Mouse (Mus musculus): Measurements from ENCODE around the gene Tial1. TPM values are rescaled to one million over a fixed set of nuclear protein-coding genes. Genes with fewer than 3 reads are reported as not detected.

Gene Tial1
- polyA plus RNA-seq, 1 experiment from 2014 or later, result 28.5 TPM

- Histone ChIP-seq H3K9ac (no peak overlapping the region), H3K4me2 (replicated peaks) (peak overlapping the region; percentile 99), H3K9me3 (replicated peaks) (no peaks in the 10 kb centered on the region), H3K27ac (replicated peaks) (no peak overlapping the region), H3K4me1 (peaks cover 21% of the 10 kb centered on the region), H3K36me3 (no peaks in the 10 kb centered on the region), H3K27me3 (peaks cover 69% of the 10 kb centered on the region), H3K4me3 (replicated peaks) (no peak overlapping the region)
- 65% methylated on average over 6 of the region's 6 CpGs for WGBS
- ATAC-seq (ENCODE audit: insufficient number of reproducible peaks, low FRiP score, low TSS enrichment, low read depth), result no peak
Observed at GRCm38 (mm10) chr7:128416664-128417063, 44.9 kb downstream of the Tial1 start.

GRCm38 (mm10) chr7:128414433-128414832 is 47.1 kb downstream of the Tial1 start:
- H3K4me1 ChIP-seq, result peaks cover 21% of the 10 kb centered on the region
- no peak overlapping the region for H3K4me3 ChIP-seq (replicated peaks)
- no peak overlapping the region for H3K9ac ChIP-seq
- H3K27ac ChIP-seq (replicated peaks), result no peak overlapping the region
- H3K36me3 ChIP-seq, result no peaks in the 10 kb centered on the region
- 52% methylated on average over 8 of the region's 8 CpGs for WGBS
- no peak overlapping the region for H3K4me2 ChIP-seq (replicated peaks)
- ATAC-seq (ENCODE audit: insufficient number of reproducible peaks, low FRiP score, low TSS enrichment, low read depth), result no peak
- H3K9me3 ChIP-seq (replicated peaks), result no peaks in the 10 kb centered on the region
- peaks cover 50% of the 10 kb centered on the region for H3K27me3 ChIP-seq

- H3K4me1 ChIP-seq, result peaks cover 4% of the 10 kb centered on the region
- no peak overlapping the region for H3K27ac ChIP-seq (replicated peaks)
- no peak overlapping the region for H3K4me3 ChIP-seq (replicated peaks)
- peaks cover 32% of the 10 kb centered on the region for H3K27me3 ChIP-seq
- no peak for ATAC-seq (ENCODE audit: insufficient number of reproducible peaks, low FRiP score, low TSS enrichment, low read depth)
- no peaks in the 10 kb centered on the region for H3K9me3 ChIP-seq (replicated peaks)
- H3K36me3 ChIP-seq, result no peaks in the 10 kb centered on the region
- WGBS, result 64% methylated on average over 10 of the region's 10 CpGs
- H3K9ac ChIP-seq, result no peak overlapping the region
- no peak overlapping the region for H3K4me2 ChIP-seq (replicated peaks)
Observed at GRCm38 (mm10) chr7:128412071-128412833, 49.3 kb downstream of the Tial1 start.

DNA sequence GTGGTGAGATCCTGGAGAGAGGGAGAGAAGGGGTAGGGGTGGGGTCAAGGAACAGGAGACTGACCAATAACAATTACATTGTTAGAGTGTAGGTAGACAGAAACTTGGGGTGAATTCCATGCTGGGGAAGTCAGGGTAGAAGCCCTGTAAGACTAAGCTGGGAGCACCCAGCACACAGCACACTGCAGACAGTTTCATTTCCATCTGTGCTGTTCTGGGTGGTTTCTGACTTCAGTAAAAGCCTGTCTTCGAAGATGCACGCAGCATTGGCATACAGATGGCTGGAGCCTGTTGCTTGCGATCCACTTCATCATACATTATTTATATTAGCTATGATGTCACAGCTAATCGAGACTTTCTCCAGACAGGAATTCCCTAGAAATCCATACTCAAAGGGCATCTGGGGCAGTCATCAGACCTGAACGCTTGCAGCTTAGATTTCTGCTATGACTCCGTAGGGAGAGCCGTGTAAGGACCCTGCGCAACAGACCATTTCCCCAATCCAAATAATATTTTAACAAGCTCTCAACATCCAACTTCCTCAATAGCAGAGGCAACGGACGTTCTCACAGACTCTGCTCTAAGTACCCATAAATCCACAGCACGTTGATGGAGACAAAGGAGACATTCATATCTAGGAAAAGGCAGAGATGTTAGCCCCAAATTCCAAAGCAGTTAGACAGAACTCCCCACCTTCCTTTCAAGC is 50.7 kb downstream of the Tial1 start:
- Histone ChIP-seq H3K9ac (no peak overlapping the region), H3K27ac (replicated peaks) (no peak overlapping the region), H3K27me3 (peaks cover 18% of the 10 kb centered on the region), H3K36me3 (no peaks in the 10 kb centered on the region), H3K4me3 (replicated peaks) (no peak overlapping the region), H3K4me2 (replicated peaks) (no peak overlapping the region), H3K9me3 (replicated peaks) (no peaks in the 10 kb centered on the region), H3K4me1 (no peaks in the 10 kb centered on the region)
- 61% methylated on average over 11 of the region's 11 CpGs for WGBS
- ATAC-seq (ENCODE audit: insufficient number of reproducible peaks, low FRiP score, low TSS enrichment, low read depth), result no peak

- Histone ChIP-seq H3K27ac (replicated peaks) (no peak overlapping the region), H3K9me3 (replicated peaks) (no peaks in the 10 kb centered on the region)
Observed at GRCm38 (mm10) chr7:128408265-128408664, 53.3 kb downstream of the Tial1 start.

GRCm38 (mm10) chr7:128403988-128404387 is 57.5 kb downstream of the Tial1 start:
- WGBS, result 87% methylated on average over 6 of the region's 6 CpGs
- H3K36me3 ChIP-seq, result no peaks in the 10 kb centered on the region
- no peaks in the 10 kb centered on the region for H3K9me3 ChIP-seq (replicated peaks)
- no peak overlapping the region for H3K27ac ChIP-seq (replicated peaks)
- ATAC-seq (ENCODE audit: insufficient number of reproducible peaks, low FRiP score, low TSS enrichment, low read depth), result no peak
- no peak overlapping the region for H3K4me3 ChIP-seq (replicated peaks)
- H3K4me2 ChIP-seq (replicated peaks), result no peak overlapping the region
- H3K27me3 ChIP-seq, result no peaks in the 10 kb centered on the region
- no peak overlapping the region for H3K9ac ChIP-seq
- H3K4me1 ChIP-seq, result no peaks in the 10 kb centered on the region

More at GRCm38 (mm10) chr7:128408265-128408664, 53.3 kb downstream of the Tial1 start:
- Histone ChIP-seq H3K4me3 (replicated peaks) (no peak overlapping the region), H3K27me3 (no peaks in the 10 kb centered on the region), H3K4me2 (replicated peaks) (no peak overlapping the region), H3K36me3 (no peaks in the 10 kb centered on the region), H3K9ac (no peak overlapping the region), H3K4me1 (no peaks in the 10 kb centered on the region)
- WGBS, result 70% methylated on average over 5 of the region's 5 CpGs
- ATAC-seq (ENCODE audit: insufficient number of reproducible peaks, low FRiP score, low TSS enrichment, low read depth), result no peak

- no peaks in the 10 kb centered on the region for H3K4me1 ChIP-seq
- H3K9me3 ChIP-seq (replicated peaks), result no peaks in the 10 kb centered on the region
- no peak overlapping the region for H3K4me3 ChIP-seq (replicated peaks)
- no peak overlapping the region for H3K9ac ChIP-seq
- 75% methylated on average over 6 of the region's 6 CpGs for WGBS
- no peaks in the 10 kb centered on the region for H3K36me3 ChIP-seq
- no peaks in the 10 kb centered on the region for H3K27me3 ChIP-seq
- no peak overlapping the region for H3K4me2 ChIP-seq (replicated peaks)
- ATAC-seq (ENCODE audit: insufficient number of reproducible peaks, low FRiP score, low TSS enrichment, low read depth), result no peak
- no peak overlapping the region for H3K27ac ChIP-seq (replicated peaks)
Observed at GRCm38 (mm10) chr7:128403586-128403985, 57.9 kb downstream of the Tial1 start.

DNA sequence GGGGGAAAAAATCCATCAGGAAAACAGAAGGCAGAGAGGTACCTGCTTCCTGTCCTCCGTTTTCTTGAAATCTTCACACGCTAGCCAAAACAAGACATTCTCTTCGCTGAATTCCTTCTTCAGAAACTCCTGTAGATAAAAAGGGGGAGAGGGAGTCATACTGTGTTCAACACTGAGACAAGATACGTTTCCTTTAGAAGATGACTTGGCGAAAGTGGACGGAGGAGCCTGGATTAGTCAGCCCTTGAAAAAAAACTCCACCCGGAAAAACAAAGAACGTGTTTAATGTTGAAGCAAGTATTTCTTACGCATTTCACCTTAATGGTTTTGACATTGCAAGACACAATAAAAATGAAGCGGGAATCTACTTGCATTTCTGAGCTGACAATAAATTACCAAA is 58.4 kb downstream of the Tial1 start:
- Histone ChIP-seq H3K4me1 (no peaks in the 10 kb centered on the region), H3K36me3 (no peaks in the 10 kb centered on the region), H3K9me3 (replicated peaks) (no peaks in the 10 kb centered on the region), H3K27ac (replicated peaks) (no peak overlapping the region), H3K4me2 (replicated peaks) (no peak overlapping the region), H3K27me3 (no peaks in the 10 kb centered on the region), H3K4me3 (replicated peaks) (no peak overlapping the region), H3K9ac (no peak overlapping the region)
- WGBS, result 72% methylated on average over 10 of the region's 10 CpGs
- no peak for ATAC-seq (ENCODE audit: insufficient number of reproducible peaks, low FRiP score, low TSS enrichment, low read depth)

DNA sequence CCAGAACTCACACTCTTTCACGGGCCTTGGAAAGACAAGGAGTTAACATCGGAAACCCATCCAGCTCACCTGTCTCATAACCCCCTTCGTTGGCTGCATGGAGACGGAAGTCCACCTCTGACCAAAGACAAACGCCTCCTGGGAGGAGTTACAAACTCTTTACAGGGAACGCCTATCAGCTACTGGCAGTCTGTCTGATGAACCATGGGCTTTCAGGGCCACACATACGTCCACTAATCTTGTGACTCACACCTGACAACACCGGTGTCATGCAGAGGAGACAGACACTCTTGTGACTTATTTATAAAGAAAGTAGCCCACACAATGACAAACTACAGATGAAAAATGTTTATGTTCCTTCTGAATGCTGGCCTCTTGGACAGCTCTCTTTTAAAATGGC is 58.9 kb downstream of the Tial1 start:
- no peak overlapping the region for H3K4me2 ChIP-seq (replicated peaks)
- H3K4me1 ChIP-seq, result no peaks in the 10 kb centered on the region
- H3K27me3 ChIP-seq, result no peaks in the 10 kb centered on the region
- ATAC-seq (ENCODE audit: insufficient number of reproducible peaks, low FRiP score, low TSS enrichment, low read depth), result no peak
- H3K9me3 ChIP-seq (replicated peaks), result no peaks in the 10 kb centered on the region
- no peak overlapping the region for H3K4me3 ChIP-seq (replicated peaks)
- H3K36me3 ChIP-seq, result no peaks in the 10 kb centered on the region
- 89% methylated on average over 8 of the region's 8 CpGs for WGBS
- no peak overlapping the region for H3K27ac ChIP-seq (replicated peaks)
- no peak overlapping the region for H3K9ac ChIP-seq

- Histone ChIP-seq H3K9ac (no peak overlapping the region), H3K27me3 (no peaks in the 10 kb centered on the region), H3K36me3 (no peaks in the 10 kb centered on the region), H3K4me2 (replicated peaks) (no peak overlapping the region), H3K4me3 (replicated peaks) (no peak overlapping the region), H3K27ac (replicated peaks) (no peak overlapping the region), H3K9me3 (replicated peaks) (no peaks in the 10 kb centered on the region), H3K4me1 (no peaks in the 10 kb centered on the region)
- 67% methylated on average over 4 of the region's 4 CpGs for WGBS
- ATAC-seq (ENCODE audit: insufficient number of reproducible peaks, low FRiP score, low TSS enrichment, low read depth), result no peak
Observed at GRCm38 (mm10) chr7:128398664-128399063, 62.9 kb downstream of the Tial1 start.

- Histone ChIP-seq H3K27me3 (no peaks in the 10 kb centered on the region), H3K36me3 (no peaks in the 10 kb centered on the region), H3K4me3 (replicated peaks) (no peak overlapping the region), H3K4me2 (replicated peaks) (no peak overlapping the region), H3K9me3 (replicated peaks) (no peaks in the 10 kb centered on the region), H3K9ac (no peak overlapping the region), H3K27ac (replicated peaks) (no peak overlapping the region), H3K4me1 (peaks cover 10% of the 10 kb centered on the region; the same call in 1 of the 2 replicates)
- WGBS, result 65% methylated on average over 2 of the region's 2 CpGs
- ATAC-seq (ENCODE audit: insufficient number of reproducible peaks, low FRiP score, low TSS enrichment, low read depth), result no peak
Observed at GRCm38 (mm10) chr7:128397066-128397465, 64.5 kb downstream of the Tial1 start.
